Comparison of ENCODE assay signal across 33 mouse cellular contexts in the genomic region with DNA sequence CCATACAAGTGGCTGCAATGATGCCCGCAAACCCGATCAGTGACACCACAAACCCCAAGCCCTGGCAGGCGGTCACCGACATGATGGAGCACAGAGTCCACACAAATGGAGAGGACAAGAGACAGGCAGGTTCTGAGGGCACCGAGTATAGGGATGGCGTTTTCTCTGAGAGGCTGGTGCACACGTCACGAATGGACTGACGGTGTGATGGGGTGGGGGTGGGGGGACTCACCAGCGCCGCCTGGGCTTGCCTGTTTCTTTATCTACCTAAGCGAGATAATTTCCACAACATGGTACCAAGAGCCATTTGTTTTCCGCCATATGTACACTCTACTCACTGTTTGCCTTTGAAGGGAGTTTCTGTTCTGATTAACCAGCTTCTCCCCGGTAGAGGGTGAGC. TPM values are rescaled to one million over a fixed set of nuclear protein-coding genes. Genes with fewer than 3 reads are reported as not detected.
A peak's percentile ranks its signal among the peaks of the same experiment; 100 is the strongest.
DNase-seq lines count a peak whose midpoint lies in the region; ATAC-seq and TF ChIP-seq lines count a peak whose summit lies in the region.
"Had no signal": no experiment of that assay in that cellular context is flagged by ENCODE, and none has a peak within 500 bp of the region (broad histone marks: within the 10 kb centered on the region; RNA-seq: fewer than 3 reads in every experiment).

A gene (minus strand): TSS at position 134 of the 400 bp plus-strand sequence.

- H3K4me3 ChIP-seq in lung, embryonic 14.5 days (ENCODE audit: low read depth, low read length), result no peak within 1 kb of the TSS
- H3K4me3 ChIP-seq in lung, postnatal 0 days (ENCODE audit: low read depth, low read length), result no peak within 1 kb of the TSS
- peak within 1 kb of the TSS; percentile 13; the same call in 1 of the 2 replicates for H3K4me3 ChIP-seq in stomach, embryonic 14.5 days (ENCODE audit: low read depth, low read length)
- peak within 1 kb of the TSS; percentile 43 for H3K4me3 ChIP-seq in stomach, postnatal 0 days (ENCODE audit: low read depth, low read length)
- H3K4me3 ChIP-seq in cerebellum, adult 2 months (replicated peaks; ENCODE audit: insufficient read depth, low read depth, low read length), result no peak within 1 kb of the TSS
- H3K4me3 ChIP-seq: forebrain, embryonic 10.5 days; forebrain, embryonic 13.5 days; heart, embryonic 12.5 days; heart, embryonic 15.5 days; hindbrain, embryonic 10.5 days; hindbrain, embryonic 13.5 days had no signal

- 76% methylated on average over 14 of the region's 14 CpGs for WGBS in lung, embryonic 14.5 days
- WGBS in lung, postnatal 0 days, result 77% methylated on average over 14 of the region's 14 CpGs
- 81% methylated on average over 14 of the region's 14 CpGs for WGBS in stomach, embryonic 14.5 days
- 66% methylated on average over 14 of the region's 14 CpGs for WGBS in stomach, postnatal 0 days
- 90% methylated on average over 14 of the region's 14 CpGs for WGBS in cerebellum, adult 2 months

- 0 out of 2 replicates have a peak within 1 kb of the TSS, but pooled peaks have one; percentile 34 for H3K27ac ChIP-seq in lung, embryonic 14.5 days (ENCODE audit: low read depth)
- H3K27ac ChIP-seq in lung, postnatal 0 days (ENCODE audit: low read length), result peak within 1 kb of the TSS; percentile 64; the same call in 1 of the 2 replicates
- no peak within 1 kb of the TSS for H3K27ac ChIP-seq in stomach, embryonic 14.5 days (ENCODE audit: low read length)
- peak within 1 kb of the TSS; percentile 74 for H3K27ac ChIP-seq in stomach, postnatal 0 days (replicated peaks)
- no peak within 1 kb of the TSS for H3K27ac ChIP-seq in cerebellum, adult 2 months (ENCODE audit: insufficient read depth, low read length)
- H3K27ac ChIP-seq: forebrain, embryonic 10.5 days; forebrain, embryonic 13.5 days; heart, embryonic 15.5 days; hindbrain, embryonic 10.5 days; hindbrain, embryonic 13.5 days had no signal

- DNase-seq in lung, embryonic 14.5 days, result no peak
- DNase-seq in lung, postnatal 4 days, result no peak
- no peak for DNase-seq in lung, postnatal 0 days (ENCODE audit: low spot score)
- no peak for DNase-seq in lung, postnatal 14 days
- peak; percentile 88 for DNase-seq in stomach, postnatal 0 days (ENCODE audit: low spot score)
- no peak for DNase-seq in cerebellum, adult 2 months
- DNase-seq in layer of hippocampus, postnatal 25 days (ENCODE audit: extremely low spot score in 1 of 2, low spot score in 1 of 2), result no peak
- DNase-seq: adrenal gland, adult 8-10 months; adrenal gland, postnatal 25 days; cerebellum, adult 11-12 months; cerebellum, adult 9-10 months; cerebellum, postnatal 14 days; gastrocnemius, postnatal 10 days; gastrocnemius, postnatal 36 days; heart, postnatal 10 days; heart, postnatal 36 days had no signal

- no peak for TF ChIP-seq EP300 in lung, postnatal 0 days (IDR thresholded peaks at IDR 0.05)
- no peak for TF ChIP-seq EP300 in stomach, postnatal 0 days (optimal IDR thresholded peaks at IDR 0.05)

- H3K4me1 ChIP-seq in lung, embryonic 14.5 days (ENCODE audit: insufficient read depth), result no peaks in the 10 kb centered on the region
- H3K4me1 ChIP-seq in lung, postnatal 0 days (ENCODE audit: insufficient read depth, low read depth, low read length), result no peaks in the 10 kb centered on the region
- no peaks in the 10 kb centered on the region for H3K4me1 ChIP-seq in stomach, embryonic 14.5 days (ENCODE audit: control insufficient read depth, insufficient read depth, low read length)
- no peaks in the 10 kb centered on the region for H3K4me1 ChIP-seq in stomach, postnatal 0 days (replicated peaks; ENCODE audit: control insufficient read depth, insufficient read depth)
- no peaks in the 10 kb centered on the region for H3K4me1 ChIP-seq in cerebellum, adult 2 months (ENCODE audit: control insufficient read depth, insufficient read depth, low read length)
- H3K4me1 ChIP-seq: forebrain, embryonic 10.5 days; forebrain, embryonic 13.5 days; heart, embryonic 12.5 days; heart, embryonic 15.5 days; hindbrain, embryonic 10.5 days; hindbrain, embryonic 13.5 days had no signal

- no peak for TF ChIP-seq CTCF in lung, embryonic 14.5 days (IDR thresholded peaks at IDR 0.05; ENCODE audit: low read depth)
- no peak for TF ChIP-seq CTCF in lung, postnatal 0 days (IDR thresholded peaks at IDR 0.05)
- peak; percentile 53 for TF ChIP-seq CTCF in stomach, postnatal 0 days (IDR thresholded peaks at IDR 0.05; ENCODE audit: low read depth)
- no peak for TF ChIP-seq CTCF in cerebellum, adult 2 months (IDR thresholded peaks at IDR 0.05; ENCODE audit: borderline replicate concordance, insufficient read depth, low read depth, low read length)

- no peaks in the 10 kb centered on the region for H3K27me3 ChIP-seq in lung, embryonic 14.5 days (ENCODE audit: insufficient read depth, low read length)
- H3K27me3 ChIP-seq in lung, postnatal 0 days (replicated peaks; ENCODE audit: insufficient read depth, low read length), result no peaks in the 10 kb centered on the region
- no peaks in the 10 kb centered on the region for H3K27me3 ChIP-seq in stomach, embryonic 14.5 days (ENCODE audit: control insufficient read depth, insufficient read depth, low read length)
- no peaks in the 10 kb centered on the region for H3K27me3 ChIP-seq in stomach, postnatal 0 days (ENCODE audit: control insufficient read depth, insufficient read depth, low read length)
- H3K27me3 ChIP-seq in cerebellum, adult 2 months (ENCODE audit: control insufficient read depth, insufficient read depth, low read length), result no peaks in the 10 kb centered on the region
- H3K27me3 ChIP-seq: forebrain, embryonic 13.5 days; heart, embryonic 12.5 days; heart, embryonic 15.5 days; hindbrain, embryonic 13.5 days had no signal

- H3K9ac ChIP-seq in lung, embryonic 14.5 days, result no peak within 1 kb of the TSS
- no peak within 1 kb of the TSS for H3K9ac ChIP-seq in lung, postnatal 0 days (replicated peaks; ENCODE audit: low read depth)
- H3K9ac ChIP-seq in stomach, embryonic 14.5 days (replicated peaks; ENCODE audit: low read depth, low read length), result no peak within 1 kb of the TSS
- peak within 1 kb of the TSS; percentile 56 for H3K9ac ChIP-seq in stomach, postnatal 0 days (ENCODE audit: low read length)
- H3K9ac ChIP-seq: forebrain, embryonic 13.5 days; heart, embryonic 12.5 days; heart, embryonic 15.5 days; hindbrain, embryonic 13.5 days had no signal

- ATAC-seq in lung, embryonic 14.5 days (ENCODE audit: insufficient read depth), result no peak
- ATAC-seq in lung, postnatal 0 days, result no peak
- ATAC-seq in stomach, embryonic 14.5 days (ENCODE audit: insufficient number of reproducible peaks, insufficient read depth, low FRiP score, low read depth), result peak; percentile 84
- peak; percentile 95 for ATAC-seq in stomach, postnatal 0 days (ENCODE audit: low FRiP score, low TSS enrichment)
- ATAC-seq: CD4-positive, CD25-positive, alpha-beta regulatory T cell, adult 4 months; forebrain, embryonic 13.5 days; forebrain, embryonic 16.5 days; hindbrain, embryonic 16.5 days; Patski had no signal

- no peak for TF ChIP-seq POLR2A in cerebellum, adult 2 months (IDR thresholded peaks at IDR 0.05; ENCODE audit: borderline replicate concordance, insufficient read depth, low read length)

- H3K4me2 ChIP-seq in lung, embryonic 14.5 days, result no peak within 1 kb of the TSS
- H3K4me2 ChIP-seq in lung, postnatal 0 days (replicated peaks; ENCODE audit: low read depth, low read length), result no peak within 1 kb of the TSS
- H3K4me2 ChIP-seq in stomach, embryonic 14.5 days (replicated peaks; ENCODE audit: low read depth, low read length), result 0 out of 2 replicates have a peak within 1 kb of the TSS, but pooled peaks have one; percentile 14
- peak within 1 kb of the TSS; percentile 37 for H3K4me2 ChIP-seq in stomach, postnatal 0 days (replicated peaks; ENCODE audit: low read depth)
- H3K4me2 ChIP-seq: forebrain, embryonic 13.5 days; heart, embryonic 12.5 days; heart, embryonic 15.5 days; hindbrain, embryonic 13.5 days had no signal

- H3K36me3 ChIP-seq in lung, embryonic 14.5 days (ENCODE audit: insufficient read depth), result no peaks in the 10 kb centered on the region
- H3K36me3 ChIP-seq in lung, postnatal 0 days (ENCODE audit: insufficient read depth, low read length), result no peaks in the 10 kb centered on the region
- H3K36me3 ChIP-seq in stomach, embryonic 14.5 days (ENCODE audit: control insufficient read depth, insufficient read depth, low read length), result no peaks in the 10 kb centered on the region
- no peaks in the 10 kb centered on the region for H3K36me3 ChIP-seq in stomach, postnatal 0 days (ENCODE audit: control insufficient read depth, insufficient read depth, low read length)
- H3K36me3 ChIP-seq: forebrain, embryonic 10.5 days; heart, embryonic 12.5 days; heart, embryonic 15.5 days; hindbrain, embryonic 10.5 days; hindbrain, embryonic 13.5 days had no signal

- H3K9me3 ChIP-seq in lung, embryonic 14.5 days (ENCODE audit: low read depth, low read length), result no peaks in the 10 kb centered on the region
- no peaks in the 10 kb centered on the region for H3K9me3 ChIP-seq in lung, postnatal 0 days (ENCODE audit: low read length)
- no peaks in the 10 kb centered on the region for H3K9me3 ChIP-seq in stomach, embryonic 14.5 days (ENCODE audit: control insufficient read depth, low read depth, low read length)
- H3K9me3 ChIP-seq in stomach, postnatal 0 days (ENCODE audit: control insufficient read depth, low read length), result no peaks in the 10 kb centered on the region
- H3K9me3 ChIP-seq: forebrain, embryonic 10.5 days; forebrain, embryonic 13.5 days; heart, embryonic 12.5 days; heart, embryonic 15.5 days; hindbrain, embryonic 10.5 days; hindbrain, embryonic 13.5 days had no signal

RNA-seq across cellular contexts. Expression of the gene that starts here (rescaled TPM):
- polyA plus RNA-seq in lung, embryonic 14.5 days (2014; fragmentation: Nextera tagmentation; extraction: Ambion mirVana), result 178 and 206 TPM in 2 replicates
- 963 and 1,066 TPM in 2 replicates for polyA plus RNA-seq in lung, postnatal 0 days (2015; fragmentation: Nextera tagmentation; extraction: Ambion mirVana)
- 248 and 262 TPM in 2 replicates for polyA plus RNA-seq in stomach, embryonic 14.5 days (2014; fragmentation: Nextera tagmentation; extraction: Ambion mirVana)
- polyA plus RNA-seq in stomach, postnatal 0 days (2015; fragmentation: Nextera tagmentation; extraction: Ambion mirVana), result 591 and 619 TPM in 2 replicates
- polyA plus RNA-seq in cerebellum, adult 2 months (2012; rRNA removed), result not detected in 2 replicates
- not detected for total RNA-seq in layer of hippocampus, postnatal 25 days (2021)
- total RNA-seq: adrenal gland, adult 8-10 months; adrenal gland, postnatal 25 days; gastrocnemius, adult 18-20 months; gastrocnemius, postnatal 10 days; gastrocnemius, postnatal 36 days; granulocyte monocyte progenitor cell, adult 5-6 weeks; heart, adult 8-10 months; heart, postnatal 10 days; heart, postnatal 36 days had no signal
- polyA plus RNA-seq: brain, embryonic 14.5 days; CD4-positive, CD25-positive, alpha-beta regulatory T cell, adult 4 months; embryonic facial prominence, embryonic 11.5 days; embryonic facial prominence, embryonic 14.5 days; forebrain, embryonic 13.5 days; forebrain, embryonic 16.5 days; heart, embryonic 12.5 days; hindbrain, embryonic 10.5 days; hindbrain, embryonic 16.5 days; Patski had no signal

Comparison
In these comparisons a context has a peak if more than half of its experiments do, and no peak if none do; other contexts are left out.
1. RNA of the gene that starts here (polyA plus RNA-seq): 963 to 1,066 TPM in lung, postnatal 0 days, 591 to 619 TPM in stomach, postnatal 0 days, 248 to 262 TPM in stomach, embryonic 14.5 days and 178 to 206 TPM in lung, embryonic 14.5 days; not detected in cerebellum, adult 2 months; every median in the first group is over 100 times any median in the second.
2. H3K27ac ChIP-seq: peak in lung, embryonic 14.5 days (single experiment), lung, postnatal 0 days (single experiment) and stomach, postnatal 0 days (single experiment); none in stomach, embryonic 14.5 days (single experiment) and cerebellum, adult 2 months (single experiment).
3. ATAC-seq: peak in stomach, embryonic 14.5 days (single experiment) and stomach, postnatal 0 days (single experiment); none in lung, embryonic 14.5 days (single experiment) and lung, postnatal 0 days (single experiment).
4. H3K4me2 ChIP-seq: peak in stomach, embryonic 14.5 days (single experiment) and stomach, postnatal 0 days (single experiment); none in lung, embryonic 14.5 days (single experiment) and lung, postnatal 0 days (single experiment).
5. H3K4me3 ChIP-seq: peak in stomach, embryonic 14.5 days (single experiment) and stomach, postnatal 0 days (single experiment); none in lung, embryonic 14.5 days (single experiment), lung, postnatal 0 days (single experiment) and cerebellum, adult 2 months (single experiment).